Mouse (Mus musculus) embryonic fibroblast, embryonic 13.5 days (primary cell): ENCODE results near the gene Dcaf8. TPM values are rescaled to one million over a fixed set of nuclear protein-coding genes. Genes with fewer than 3 reads are reported as not detected.

Source experiments
- H3K27ac ChIP-seq: 2 replicates; pipeline ENCODE4 v1.5.1; 2012; ENCODE audit warnings: low read length, control low read depth, inconsistent platforms; ENCODE audit not compliant: insufficient read depth
- H3K4me1 ChIP-seq: 2 replicates; pipeline ENCODE4 v1.6.1; 2011; ENCODE audit warnings: low read length; ENCODE audit not compliant: control insufficient read depth, insufficient read depth
- H3K4me3 ChIP-seq: 2 replicates; pipeline ENCODE4 v1.5.1; 2011; ENCODE audit warnings: mild to moderate bottlenecking, control low read depth, low read length; ENCODE audit not compliant: insufficient read depth
- CTCF ChIP-seq: IDR thresholded peaks from 2 replicates; pipeline ENCODE4 v1.5.1; 2011; ENCODE audit warnings: mild to moderate bottlenecking, control low read depth, low read length, moderate library complexity, borderline replicate concordance; ENCODE audit not compliant: insufficient read depth
- POLR2A ChIP-seq: IDR thresholded peaks from 2 replicates; pipeline ENCODE4 v1.6.1; 2011; ENCODE audit warnings: low read depth, mild to moderate bottlenecking, control low read depth, low read length, moderate library complexity
- polyA plus RNA-seq: library from polyadenylated mRNA; stranded (reverse); fragments of >200 nt; gene quantifications from 2 replicates; pipeline ENCODE4 v1.2.4, GENCODE M21; 2011; ENCODE audit warnings: low read depth; ENCODE audit not compliant: missing spikeins, insufficient read length

The Dcaf8 gene
- polyA plus RNA-seq, 1 experiment = 83.4 TPM

- TF ChIP-seq POLR2A (no peak), CTCF (no peak)
- H3K4me3 ChIP-seq = no peak overlapping the region
- no peak overlapping the region for H3K27ac ChIP-seq
- no peaks in the 10 kb centered on the region for H3K4me1 ChIP-seq
These were observed 20.0 kb downstream of the Dcaf8 start for GRCm38 (mm10) chr1:172167911-172168310.

GRCm38 (mm10) chr1:172169809-172170208, 21.9 kb downstream of the Dcaf8 start:
- Histone ChIP-seq H3K4me1 (no peaks in the 10 kb centered on the region), H3K27ac (no peak overlapping the region), H3K4me3 (no peak overlapping the region)
- TF ChIP-seq POLR2A (no peak), CTCF (no peak)

- H3K27ac ChIP-seq = no peak overlapping the region
- H3K4me1 ChIP-seq = no peaks in the 10 kb centered on the region
- H3K4me3 ChIP-seq = no peak overlapping the region
- TF ChIP-seq POLR2A (no peak), CTCF (no peak)
These were observed 24.5 kb downstream of the Dcaf8 start for GRCm38 (mm10) chr1:172172381-172172780.

- H3K27ac ChIP-seq = no peak overlapping the region
- H3K4me3 ChIP-seq = no peak overlapping the region
- TF ChIP-seq POLR2A = no peak
- no peak for TF ChIP-seq CTCF
- no peaks in the 10 kb centered on the region for H3K4me1 ChIP-seq
These were observed 25.3 kb downstream of the Dcaf8 start for GRCm38 (mm10) chr1:172173181-172173580.

GRCm38 (mm10) chr1:172177791-172178190, 29.9 kb downstream of the Dcaf8 start:
- no peak overlapping the region for H3K4me3 ChIP-seq
- H3K27ac ChIP-seq = no peak overlapping the region
- TF ChIP-seq POLR2A (no peak), CTCF (no peak)
- H3K4me1 ChIP-seq = no peaks in the 10 kb centered on the region

GRCm38 (mm10) chr1:172179102-172179501, 31.2 kb downstream of the Dcaf8 start:
- Histone ChIP-seq H3K27ac (no peak overlapping the region), H3K4me3 (no peak overlapping the region), H3K4me1 (no peaks in the 10 kb centered on the region)
- TF ChIP-seq POLR2A = no peak
- TF ChIP-seq CTCF = no peak

GRCm38 (mm10) chr1:172180881-172181280, 33.0 kb downstream of the Dcaf8 start:
- no peak overlapping the region for H3K27ac ChIP-seq
- no peak overlapping the region for H3K4me3 ChIP-seq
- no peak for TF ChIP-seq CTCF
- TF ChIP-seq POLR2A = no peak
- no peaks in the 10 kb centered on the region for H3K4me1 ChIP-seq

- H3K4me3 ChIP-seq = no peak overlapping the region
- no peak overlapping the region for H3K27ac ChIP-seq
- no peak for TF ChIP-seq CTCF
- TF ChIP-seq POLR2A = no peak
- no peaks in the 10 kb centered on the region for H3K4me1 ChIP-seq
These were observed 33.9 kb downstream of the Dcaf8 start for GRCm38 (mm10) chr1:172181777-172182176.

- no peaks in the 10 kb centered on the region for H3K4me1 ChIP-seq
- H3K27ac ChIP-seq = no peak overlapping the region
- no peak for TF ChIP-seq CTCF
- no peak for TF ChIP-seq POLR2A
- H3K4me3 ChIP-seq = no peak overlapping the region
These were observed 35.2 kb downstream of the Dcaf8 start for GRCm38 (mm10) chr1:172183056-172183455.

GRCm38 (mm10) chr1:172183915-172184314, 36.0 kb downstream of the Dcaf8 start:
- H3K27ac ChIP-seq = no peak overlapping the region
- H3K4me3 ChIP-seq = no peak overlapping the region
- TF ChIP-seq POLR2A (no peak), CTCF (no peak)
- H3K4me1 ChIP-seq = no peaks in the 10 kb centered on the region

- no peak for TF ChIP-seq POLR2A
- no peak for TF ChIP-seq CTCF
- Histone ChIP-seq H3K27ac (no peak overlapping the region), H3K4me1 (no peaks in the 10 kb centered on the region), H3K4me3 (no peak overlapping the region)
These were observed 38.8 kb downstream of the Dcaf8 start for GRCm38 (mm10) chr1:172186401-172187289.
